Mouse (Mus musculus) liver, embryonic 14.5 days (tissue): ENCODE results near the gene Rtbdn.

Experiments
- CTCF ChIP-seq: IDR thresholded peaks from 2 replicates; pipeline ENCODE4 v1.5.1; 2016; ENCODE audit warnings: antibody characterized with exemption, low read depth, control low read depth
- EP300 ChIP-seq: IDR thresholded peaks from 2 replicates; pipeline ENCODE4 v1.6.1; 2016; ENCODE audit warnings: antibody characterized with exemption, low read depth

DNA sequence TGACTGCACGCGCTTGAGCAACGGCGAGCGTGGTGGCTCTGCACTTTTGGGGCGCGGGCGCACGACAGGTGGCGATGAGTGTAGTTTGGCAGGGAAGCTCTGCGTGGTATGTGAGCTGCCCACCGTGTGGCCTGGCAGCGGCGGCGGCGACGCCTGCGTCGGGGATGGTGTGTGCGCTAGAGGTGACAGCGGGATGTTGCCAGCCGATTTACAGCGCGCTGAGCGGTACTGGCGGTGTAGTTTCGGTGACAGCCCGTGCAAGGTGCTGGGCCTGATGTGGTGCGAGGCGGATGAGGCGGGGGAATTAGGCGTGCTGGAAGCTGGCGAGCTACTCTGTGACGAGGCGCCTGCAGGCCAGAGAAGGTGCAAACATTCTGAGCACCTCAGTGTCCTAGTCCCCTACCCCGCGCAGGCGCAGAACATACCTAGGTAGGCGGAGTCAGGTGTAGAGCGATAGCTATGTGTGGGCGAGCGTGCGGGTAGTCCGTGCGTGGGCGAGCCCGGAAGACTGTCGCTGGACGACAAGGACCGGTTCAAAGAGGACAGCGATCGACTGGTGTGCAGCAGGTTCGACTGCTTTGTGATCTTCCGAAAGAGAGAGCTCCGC, 33.8 kb upstream of the Rtbdn start:
- 0 out of 2 replicates have a peak, but pooled peaks have one; percentile 14 for TF ChIP-seq CTCF
- TF ChIP-seq EP300: no peak
